Mouse (Mus musculus) neutrophil, adult 5-6 weeks (primary cell): ENCODE measurements around the gene Mbd3. TPM values are rescaled to one million over a fixed set of nuclear protein-coding genes. Genes with fewer than 3 reads are reported as not detected.

Experiments
- ATAC-seq: fragments of 151-379, 151-347 bp; 2 replicates; pipeline ENCODE4 v1.8.0; 2017; ENCODE audit warnings: mild to moderate bottlenecking, moderate TSS enrichment; ENCODE audit not compliant: insufficient number of reproducible peaks, poor library complexity, low FRiP score, severe bottlenecking; ENCODE audit errors: extremely low read depth
- total RNA-seq: library from RNA; stranded (forward); fragments of 200-1000 nt; gene quantifications from 2 replicates; pipeline ENCODE4 v1.2.3, GENCODE M21; 2017

Mbd3 gene
- 26.9 and 27.0 TPM in 2 replicates for total RNA-seq

DNA sequence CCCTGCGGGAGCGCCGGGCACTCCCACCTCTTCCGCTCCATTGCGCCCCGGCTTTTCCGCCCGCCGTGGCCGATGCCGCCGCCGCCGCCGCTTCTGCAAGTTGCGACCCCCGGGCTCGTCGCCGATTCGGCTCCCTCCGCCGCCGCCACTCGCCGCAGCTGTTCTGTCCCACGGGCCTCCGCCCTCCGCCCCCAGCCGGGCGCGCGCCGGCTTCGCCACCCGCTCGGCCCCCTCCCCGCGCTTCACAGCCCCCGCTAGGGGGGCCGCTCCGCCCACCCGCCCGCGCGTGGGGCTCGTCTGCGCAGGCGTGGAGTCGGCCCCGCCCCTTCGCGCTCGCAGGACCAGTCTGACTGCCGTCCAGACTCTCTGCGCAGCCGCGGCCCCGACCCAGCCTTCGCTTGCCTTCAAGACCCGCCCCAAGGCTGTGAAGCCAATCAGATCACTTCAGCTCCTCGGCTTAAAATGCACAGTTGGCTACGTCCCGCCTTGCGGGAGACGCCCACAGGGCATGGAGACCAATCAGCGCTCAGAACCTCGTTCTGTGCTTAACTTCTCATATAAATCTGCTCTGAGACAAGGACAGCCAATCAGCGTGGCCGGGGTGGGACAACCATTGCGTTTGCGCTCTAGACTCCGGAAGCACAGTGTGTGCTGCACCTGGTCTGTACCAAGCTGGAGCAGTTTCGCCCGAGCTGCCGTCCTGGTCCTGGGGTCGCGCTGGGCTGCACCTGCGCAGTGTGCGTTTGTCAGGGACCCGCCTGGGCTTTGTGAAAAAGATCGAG lies at the start of gene Mbd3:
Gene Mbd3, minus strand, starts transcription at position 360 of the 782 bp plus-strand sequence.
- ATAC-seq = peak; percentile 92

GRCm38 (mm10) chr10:80445898-80446601 lies 46.7 kb upstream of the Mbd3 start:
- ATAC-seq = peak; percentile 79

GRCm38 (mm10) chr10:80445052-80445451 lies 45.7 kb upstream of the Mbd3 start:
- no peak for ATAC-seq

- ATAC-seq = no peak
These were observed 45.1 kb upstream of the Mbd3 start for GRCm38 (mm10) chr10:80444339-80445045.

- no peak for ATAC-seq
These were observed 44.4 kb upstream of the Mbd3 start for GRCm38 (mm10) chr10:80443575-80444278.

- peak; percentile 24 for ATAC-seq
These were observed 43.6 kb upstream of the Mbd3 start for GRCm38 (mm10) chr10:80442989-80443388.

GRCm38 (mm10) chr10:80441598-80441997 lies 42.2 kb upstream of the Mbd3 start:
- ATAC-seq = no peak

DNA sequence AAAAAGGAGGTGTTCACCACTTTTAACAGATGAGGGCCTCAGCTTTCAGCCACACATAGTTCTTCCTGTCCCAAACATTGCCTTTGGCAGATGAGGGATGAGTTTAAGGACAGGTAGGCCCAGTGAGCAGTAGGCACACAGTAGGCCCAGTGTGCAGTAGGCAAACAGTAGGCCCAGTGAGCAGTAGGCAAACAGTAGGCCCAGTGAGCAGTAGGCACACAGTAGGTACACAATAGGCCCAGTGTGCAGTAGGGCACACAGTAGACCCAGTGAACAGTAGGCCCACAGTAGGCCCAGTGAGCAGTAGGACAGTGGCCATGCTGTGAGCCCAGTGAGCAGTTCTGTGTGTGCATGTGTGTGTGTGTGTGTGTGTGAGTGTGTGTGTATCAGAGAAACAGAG lies 40.7 kb upstream of the Mbd3 start:
- ATAC-seq = no peak

GRCm38 (mm10) chr10:80437973-80438372 lies 38.6 kb upstream of the Mbd3 start:
- no peak for ATAC-seq

GRCm38 (mm10) chr10:80436276-80436675 lies 36.9 kb upstream of the Mbd3 start:
- ATAC-seq = no peak

GRCm38 (mm10) chr10:80435764-80436163 lies 36.4 kb upstream of the Mbd3 start:
- ATAC-seq = no peak

DNA sequence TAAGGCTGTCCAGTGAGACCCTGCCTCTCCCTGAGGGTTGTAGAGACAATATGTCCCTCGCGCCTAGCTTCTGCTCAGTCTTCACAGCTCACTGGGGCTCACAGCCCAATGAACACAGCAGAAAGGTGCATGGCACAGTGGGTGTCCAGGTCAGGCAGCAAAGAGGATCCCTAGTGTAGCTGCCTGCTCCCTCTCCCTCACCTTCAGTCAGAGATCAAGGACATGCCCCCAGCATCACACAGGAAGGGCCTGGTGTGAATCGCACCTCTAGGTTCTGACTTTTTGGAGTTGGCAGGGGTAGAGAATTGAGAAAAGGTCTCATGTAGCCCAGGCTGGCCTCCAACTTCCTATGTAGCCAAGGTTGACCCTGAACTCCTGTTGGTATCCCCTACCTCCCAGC lies 35.5 kb upstream of the Mbd3 start:
- no peak for ATAC-seq

DNA sequence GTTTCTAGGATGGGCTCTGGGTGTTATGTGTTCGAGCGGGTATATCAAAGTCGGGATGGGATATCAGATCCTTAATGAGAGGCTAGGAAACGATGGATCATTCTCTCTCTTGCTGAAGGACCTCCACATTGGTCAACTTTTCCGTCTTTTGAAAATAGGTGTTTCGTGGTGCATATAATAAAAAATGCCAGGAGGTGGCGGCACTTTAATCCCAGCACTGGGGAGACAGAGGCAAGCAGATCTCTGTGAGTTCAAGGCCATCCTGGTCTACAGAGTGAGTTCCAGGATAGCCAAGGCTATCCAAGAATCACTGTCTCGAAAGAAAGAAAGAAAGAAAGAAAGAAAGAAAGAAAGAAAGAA lies 34.9 kb upstream of the Mbd3 start:
- ATAC-seq = no peak

DNA sequence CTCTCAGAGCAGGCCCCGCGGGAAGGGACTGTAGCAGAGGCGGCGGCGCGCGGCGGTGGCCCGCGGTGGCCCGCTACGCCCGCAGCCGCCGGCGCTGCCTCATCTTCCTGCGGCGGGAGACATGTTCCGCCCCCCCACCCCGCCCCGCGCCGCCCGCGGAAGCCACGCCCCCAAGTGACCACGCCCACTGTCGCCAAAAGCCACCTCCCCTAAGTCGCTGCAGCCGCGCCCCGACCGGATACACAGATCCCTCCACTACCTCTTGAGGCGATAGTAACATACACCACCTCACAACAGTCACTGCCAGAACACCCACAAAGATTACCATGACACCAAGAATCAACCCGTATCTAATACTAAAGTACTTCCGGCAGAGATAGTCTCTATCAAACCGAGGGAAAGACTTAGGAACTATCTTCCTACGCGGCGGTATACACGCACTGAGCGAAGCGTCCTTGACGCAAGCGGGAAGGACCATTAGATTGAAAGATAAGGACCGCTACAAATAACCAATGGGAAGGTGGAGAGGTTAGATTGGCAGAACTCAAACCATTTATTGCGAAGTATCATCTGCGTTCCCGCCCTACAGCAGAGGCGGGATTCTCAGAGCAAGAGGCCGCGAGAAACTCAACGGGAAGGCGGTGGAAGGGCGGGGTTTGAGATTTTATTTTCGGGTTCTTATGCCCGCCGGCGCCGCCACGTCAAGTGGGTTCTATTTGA lies 34.3 kb upstream of the Mbd3 start, which contains the start of gene Tcf3:
Gene Tcf3, minus strand, starts transcription at position 135 of the 720 bp plus-strand sequence.
- ATAC-seq = peak; percentile 90

DNA sequence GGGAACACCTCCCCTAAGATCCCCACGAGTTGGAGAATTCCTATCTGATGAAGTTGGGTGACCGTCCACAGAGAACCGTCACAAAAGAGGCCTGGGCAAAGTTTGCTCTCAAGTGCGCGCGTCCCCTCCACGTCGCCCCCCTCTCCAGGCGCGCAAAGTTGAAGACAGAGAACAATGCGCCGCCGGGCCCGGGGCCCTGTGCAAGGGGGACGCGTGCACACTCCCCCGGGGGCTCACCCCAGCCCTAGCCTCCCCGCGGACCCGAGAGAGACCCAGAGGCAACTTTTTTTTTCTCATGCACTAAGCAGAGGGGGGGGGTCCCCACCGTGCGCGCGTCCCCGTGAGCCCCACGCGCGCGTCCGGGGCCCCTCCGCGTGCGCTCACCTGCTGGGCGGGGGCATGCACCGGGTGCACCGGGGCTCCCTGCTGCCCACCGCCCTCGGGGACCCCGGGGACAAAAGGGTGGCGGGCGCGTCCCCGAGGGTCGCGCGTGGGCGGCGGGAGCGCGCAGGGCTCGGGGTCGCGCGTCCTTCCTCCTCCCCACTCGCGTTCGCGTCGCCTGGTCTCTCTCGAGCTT lies 33.7 kb upstream of the Mbd3 start:
- no peak for ATAC-seq

GRCm38 (mm10) chr10:80432387-80432785 lies 33.0 kb upstream of the Mbd3 start:
- no peak for ATAC-seq

GRCm38 (mm10) chr10:80431570-80432386 lies 32.4 kb upstream of the Mbd3 start:
- no peak for ATAC-seq
